Mouse (Mus musculus) adrenal gland (tissue): Measurements from ENCODE around the gene Lysmd1.
"Not testable (repeated sequence)": the region's sequence is repeated elsewhere in the genome, so short reads cannot be mapped to it uniquely, and the experiment has no call there.

Experiments
- intact Hi-C: fragments of 180-260 bp; cut with DNase I; formaldehyde crosslinking; loops from one replicate; pipeline ENCODE4 v1.15.1; 2025
- long read RNA-seq, 2 experiments: library from polyadenylated mRNA; unstranded; transcript quantifications; one replicate each; pipeline ENCODE4 v2.0.0; 2020; ENCODE audit warnings: borderline replicate concordance in 1 of 2; ENCODE audit not compliant: insufficient replicate concordance in 1 of 2

The Lysmd1 gene
- long read RNA-seq, experiment 1, partial matches to known transcripts: 0 of 4 reads
- long read RNA-seq, experiment 1, other reads (novel, unspliced or antisense): 0 of 4 reads
- long read RNA-seq, experiment 2, transcript Lysmd1-201 (3 exons, 2,394 nt): major isoform, 7 of 8 reads
- long read RNA-seq, experiment 2, partial matches to known transcripts: 1 of 8 reads
- long read RNA-seq, experiment 2, other reads (novel, unspliced or antisense): 0 of 8 reads

- intact Hi-C loops: no loop called here
These were observed at the start of gene Lysmd1, which contains the start of gene Scnm1 for GRCm38 (mm10) chr3:95133680-95134101. Lysmd1 (plus strand) TSS chr3:95134088. Scnm1 (minus strand) TSS chr3:95134011.

- intact Hi-C loops: no loop called here
These were observed 45.8 kb upstream of the Lysmd1 start for GRCm38 (mm10) chr3:95088071-95088470.

GRCm38 (mm10) chr3:95100854-95101253, 33.0 kb upstream of the Lysmd1 start:
- intact Hi-C loops: no loop called here

- intact Hi-C loops: loop anchor here (5.0 kb wide), 2 partner anchors 38 to 53 kb away; no protein-coding TSS in a partner anchor
These were observed 28.8 kb upstream of the Lysmd1 start for GRCm38 (mm10) chr3:95105121-95105520.

GRCm38 (mm10) chr3:95105586-95106337, 28.1 kb upstream of the Lysmd1 start:
- intact Hi-C loops: loop anchor here (5.0 kb wide), 2 partner anchors 38 to 53 kb away; no protein-coding TSS in a partner anchor

GRCm38 (mm10) chr3:95106338-95107117, 27.4 kb upstream of the Lysmd1 start, which contains the start of gene Pip5k1a:
Pip5k1a (minus strand) TSS chr3:95106930.
- intact Hi-C loops: loop anchor here (5.0 kb wide), 2 partner anchors 39 to 54 kb away; no protein-coding TSS in a partner anchor

- intact Hi-C loops: loop anchor here (5.0 kb wide), 2 partner anchors 40 to 55 kb away; no protein-coding TSS in a partner anchor
These were observed 26.6 kb upstream of the Lysmd1 start for GRCm38 (mm10) chr3:95107308-95107707.

GRCm38 (mm10) chr3:95107898-95108297, 26.0 kb upstream of the Lysmd1 start:
- intact Hi-C loops: loop anchor here (5.0 kb wide), 2 partner anchors 41 to 56 kb away; no protein-coding TSS in a partner anchor

GRCm38 (mm10) chr3:95110911-95111726, 22.8 kb upstream of the Lysmd1 start, which contains the start of gene Vps72:
Vps72 (plus strand) TSS chr3:95111022.
- intact Hi-C loops: no loop called here

- intact Hi-C loops: no loop called here
These were observed 21.1 kb upstream of the Lysmd1 start for GRCm38 (mm10) chr3:95112760-95113159.

GRCm38 (mm10) chr3:95117751-95118150, 16.1 kb upstream of the Lysmd1 start:
- intact Hi-C loops: no loop called here

GRCm38 (mm10) chr3:95121580-95121979, 12.3 kb upstream of the Lysmd1 start:
- intact Hi-C loops: no loop called here

- intact Hi-C loops: no loop called here
These were observed 9.6 kb upstream of the Lysmd1 start, which contains the start of gene Tmod4 for GRCm38 (mm10) chr3:95124246-95124645. Tmod4 (plus strand) TSS chr3:95124476.

GRCm38 (mm10) chr3:95124972-95125371, 8.9 kb upstream of the Lysmd1 start:
- intact Hi-C loops: no loop called here

GRCm38 (mm10) chr3:95129226-95129651, 4.6 kb upstream of the Lysmd1 start:
- intact Hi-C loops: no loop called here

- intact Hi-C loops: no loop called here
These were observed 3.8 kb upstream of the Lysmd1 start for GRCm38 (mm10) chr3:95130081-95130480.

GRCm38 (mm10) chr3:95132389-95132788, 1.5 kb upstream of the Lysmd1 start:
- intact Hi-C loops: not testable (repeated sequence)

GRCm38 (mm10) chr3:95133176-95133575, 712 bp upstream of the Lysmd1 start:
- intact Hi-C loops: no loop called here

- intact Hi-C loops: not testable (repeated sequence)
These were observed 245 bp downstream of the Lysmd1 start for GRCm38 (mm10) chr3:95134133-95134532.

- intact Hi-C loops: no loop called here
These were observed 1.1 kb downstream of the Lysmd1 start for GRCm38 (mm10) chr3:95135023-95135422.
